Mouse (Mus musculus): ENCODE measurements at regions not wholly inside any gene's neighbourhood (a gene's known extent, or its start where the extent isn't known, plus 50 kb on each side); places are given as distances from the start of the nearest gene placed in this dataset.

GRCm38 (mm10) chr15:67278869-67279268 is 778.2 kb upstream of the Lrrc6 start:
- H3K27ac ChIP-seq = no peak overlapping the region
- no peak overlapping the region for H3K4me3 ChIP-seq
- H3K36me3 ChIP-seq = no peaks in the 10 kb centered on the region
- no peaks in the 10 kb centered on the region for H3K9me3 ChIP-seq (replicated peaks)
- no peak overlapping the region for H3K9ac ChIP-seq
- WGBS = 75% methylated on average over 1 of the region's 1 CpGs
- ATAC-seq (replicated peaks; ENCODE audit: insufficient number of reproducible peaks, insufficient read depth, low FRiP score, low read depth) = no peak
- H3K27me3 ChIP-seq = no peaks in the 10 kb centered on the region
- no peak overlapping the region for H3K4me2 ChIP-seq
- H3K4me1 ChIP-seq (replicated peaks) = no peaks in the 10 kb centered on the region

- H3K4me3 ChIP-seq = no peak overlapping the region
- no peaks in the 10 kb centered on the region for H3K9me3 ChIP-seq (replicated peaks)
- no peak overlapping the region for H3K9ac ChIP-seq
- no peak for ATAC-seq (replicated peaks; ENCODE audit: insufficient number of reproducible peaks, insufficient read depth, low FRiP score, low read depth)
- no peaks in the 10 kb centered on the region for H3K36me3 ChIP-seq
- H3K27me3 ChIP-seq = no peaks in the 10 kb centered on the region
- H3K4me1 ChIP-seq (replicated peaks) = no peaks in the 10 kb centered on the region
- no peak overlapping the region for H3K4me2 ChIP-seq
- no peak overlapping the region for H3K27ac ChIP-seq
Observed at GRCm38 (mm10) chr15:67275058-67275457, 774.3 kb upstream of the Lrrc6 start.

DNA sequence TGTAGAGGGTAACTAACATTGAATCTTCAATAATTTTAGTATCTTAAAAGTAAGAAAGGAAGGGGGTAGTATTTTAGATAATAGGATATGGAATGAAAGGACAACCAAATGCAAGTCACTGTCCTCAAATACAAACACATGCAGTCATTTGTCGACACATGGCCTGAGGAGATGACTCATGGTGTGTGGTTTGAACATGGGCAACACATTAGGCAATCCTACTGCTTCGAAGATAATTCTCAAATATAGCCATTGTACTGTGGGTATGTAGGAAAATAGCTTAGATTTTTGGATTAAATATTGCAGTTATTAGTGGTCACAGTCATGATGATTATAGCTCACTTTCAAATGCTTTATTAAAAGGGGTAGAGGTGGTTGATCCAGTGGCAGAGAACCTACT is 771.7 kb upstream of the Lrrc6 start:
- ATAC-seq (replicated peaks; ENCODE audit: insufficient number of reproducible peaks, insufficient read depth, low FRiP score, low read depth) = no peak

DNA sequence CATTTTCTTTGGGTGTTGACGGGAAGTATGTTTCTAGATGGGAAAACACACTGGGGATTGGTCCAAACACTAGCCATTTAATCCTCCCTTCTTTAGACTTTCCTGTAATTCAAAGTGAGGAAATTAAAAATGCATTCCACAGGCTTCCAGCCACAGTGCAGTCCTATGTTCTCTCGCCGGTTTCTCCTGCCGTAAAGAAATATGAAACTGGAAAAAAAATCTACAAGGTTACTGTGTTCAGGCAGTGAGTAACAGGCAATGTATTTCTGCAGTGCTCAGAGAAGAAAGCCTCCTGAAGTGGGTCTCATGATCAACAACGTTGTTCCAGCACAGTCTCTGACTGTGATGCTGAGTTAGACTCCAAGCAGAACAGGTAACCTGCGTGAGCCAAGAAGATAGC is 763.0 kb upstream of the Lrrc6 start:
- Histone ChIP-seq H3K9me3 (replicated peaks) (no peaks in the 10 kb centered on the region), H3K4me1 (replicated peaks) (no peaks in the 10 kb centered on the region), H3K27ac (no peak overlapping the region), H3K36me3 (no peaks in the 10 kb centered on the region), H3K9ac (no peak overlapping the region), H3K4me3 (no peak overlapping the region), H3K27me3 (no peaks in the 10 kb centered on the region), H3K4me2 (no peak overlapping the region)
- WGBS = 50% methylated on average over 6 of the region's 6 CpGs
- no peak for ATAC-seq (replicated peaks; ENCODE audit: insufficient number of reproducible peaks, insufficient read depth, low FRiP score, low read depth)

More for the DNA sequence above, 771.7 kb upstream of the Lrrc6 start:
- Histone ChIP-seq H3K9me3 (replicated peaks) (no peaks in the 10 kb centered on the region), H3K36me3 (no peaks in the 10 kb centered on the region), H3K4me1 (replicated peaks) (no peaks in the 10 kb centered on the region), H3K27me3 (no peaks in the 10 kb centered on the region), H3K27ac (no peak overlapping the region), H3K4me2 (no peak overlapping the region), H3K4me3 (no peak overlapping the region), H3K9ac (no peak overlapping the region)
- WGBS = 89% methylated on average over 2 of the region's 2 CpGs

GRCm38 (mm10) chr15:67263313-67263712 is 762.6 kb upstream of the Lrrc6 start:
- no peak overlapping the region for H3K4me2 ChIP-seq
- no peaks in the 10 kb centered on the region for H3K9me3 ChIP-seq (replicated peaks)
- no peak for ATAC-seq (replicated peaks; ENCODE audit: insufficient number of reproducible peaks, insufficient read depth, low FRiP score, low read depth)
- no peak overlapping the region for H3K27ac ChIP-seq
- no peaks in the 10 kb centered on the region for H3K36me3 ChIP-seq
- H3K4me3 ChIP-seq = no peak overlapping the region
- H3K4me1 ChIP-seq (replicated peaks) = no peaks in the 10 kb centered on the region
- 65% methylated on average over 2 of the region's 2 CpGs for WGBS
- H3K9ac ChIP-seq = no peak overlapping the region
- no peaks in the 10 kb centered on the region for H3K27me3 ChIP-seq

GRCm38 (mm10) chr15:67262269-67262668 is 761.6 kb upstream of the Lrrc6 start:
- H3K27ac ChIP-seq = no peak overlapping the region

GRCm38 (mm10) chr15:67260666-67261065 is 760.0 kb upstream of the Lrrc6 start:
- Histone ChIP-seq H3K4me2 (no peak overlapping the region), H3K9ac (no peak overlapping the region), H3K27ac (no peak overlapping the region), H3K9me3 (replicated peaks) (no peaks in the 10 kb centered on the region), H3K4me3 (no peak overlapping the region), H3K36me3 (no peaks in the 10 kb centered on the region), H3K27me3 (no peaks in the 10 kb centered on the region), H3K4me1 (replicated peaks) (no peaks in the 10 kb centered on the region)
- WGBS = 69% methylated on average over 3 of the region's 3 CpGs
- ATAC-seq (replicated peaks; ENCODE audit: insufficient number of reproducible peaks, insufficient read depth, low FRiP score, low read depth) = no peak

More at GRCm38 (mm10) chr15:67262269-67262668, 761.6 kb upstream of the Lrrc6 start:
- WGBS = 84% methylated on average over 2 of the region's 2 CpGs
- no peak overlapping the region for H3K4me2 ChIP-seq
- no peaks in the 10 kb centered on the region for H3K9me3 ChIP-seq (replicated peaks)
- no peaks in the 10 kb centered on the region for H3K36me3 ChIP-seq
- no peaks in the 10 kb centered on the region for H3K4me1 ChIP-seq (replicated peaks)
- no peak overlapping the region for H3K4me3 ChIP-seq
- H3K9ac ChIP-seq = no peak overlapping the region
- H3K27me3 ChIP-seq = no peaks in the 10 kb centered on the region
- ATAC-seq (replicated peaks; ENCODE audit: insufficient number of reproducible peaks, insufficient read depth, low FRiP score, low read depth) = no peak

DNA sequence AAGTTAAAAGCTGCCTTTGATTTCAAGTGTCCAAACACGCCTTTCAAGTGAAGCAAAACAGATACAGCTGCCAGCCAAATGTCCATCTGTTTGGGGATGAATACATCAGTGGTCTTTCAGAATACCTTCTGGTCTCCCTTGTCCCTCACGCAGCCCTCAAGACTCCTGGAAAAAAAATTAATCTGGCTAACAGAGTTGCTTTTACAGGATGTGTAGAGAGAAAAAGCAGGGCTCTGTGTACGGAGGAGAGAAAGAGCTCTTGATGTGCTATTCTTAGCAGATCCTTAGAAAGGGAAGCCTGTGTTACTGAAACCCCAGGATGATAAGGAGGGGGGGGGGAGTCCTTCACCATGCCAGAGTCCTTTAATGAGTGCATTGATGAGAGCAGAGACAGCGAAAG is 748.4 kb upstream of the Lrrc6 start:
- Histone ChIP-seq H3K4me1 (replicated peaks) (peaks cover 13% of the 10 kb centered on the region), H3K9me3 (replicated peaks) (no peaks in the 10 kb centered on the region), H3K9ac (no peak overlapping the region), H3K27ac (no peak overlapping the region), H3K27me3 (no peaks in the 10 kb centered on the region), H3K36me3 (no peaks in the 10 kb centered on the region), H3K4me2 (peak overlapping the region; percentile 41), H3K4me3 (no peak overlapping the region)
- WGBS = 19% methylated on average over 4 of the region's 4 CpGs
- no peak for ATAC-seq (replicated peaks; ENCODE audit: insufficient number of reproducible peaks, insufficient read depth, low FRiP score, low read depth)

DNA sequence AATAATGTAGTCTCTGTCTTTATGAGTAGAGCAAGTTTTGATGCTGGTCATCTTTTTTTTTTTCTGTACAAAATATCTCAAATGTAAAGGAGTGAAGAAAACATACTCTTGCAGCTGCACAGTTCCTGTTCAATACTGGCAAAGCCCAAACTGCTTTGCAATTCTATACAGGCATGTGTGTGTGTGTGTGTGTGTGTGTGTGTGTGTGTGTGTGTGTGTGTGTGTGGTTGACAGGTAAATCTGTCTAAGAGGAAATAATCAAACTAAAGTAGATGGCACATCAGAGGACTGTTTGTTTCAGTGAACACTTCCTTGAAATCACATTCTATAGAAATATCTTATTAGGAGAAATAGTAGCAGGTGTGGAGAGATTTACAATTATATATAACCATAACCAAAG is 747.8 kb upstream of the Lrrc6 start:
- ATAC-seq (replicated peaks; ENCODE audit: insufficient number of reproducible peaks, insufficient read depth, low FRiP score, low read depth) = no peak
- Histone ChIP-seq H3K27ac (no peak overlapping the region), H3K9me3 (replicated peaks) (no peaks in the 10 kb centered on the region), H3K4me2 (no peak overlapping the region), H3K27me3 (no peaks in the 10 kb centered on the region), H3K36me3 (no peaks in the 10 kb centered on the region), H3K4me1 (replicated peaks) (peaks cover 13% of the 10 kb centered on the region), H3K4me3 (no peak overlapping the region), H3K9ac (no peak overlapping the region)

DNA sequence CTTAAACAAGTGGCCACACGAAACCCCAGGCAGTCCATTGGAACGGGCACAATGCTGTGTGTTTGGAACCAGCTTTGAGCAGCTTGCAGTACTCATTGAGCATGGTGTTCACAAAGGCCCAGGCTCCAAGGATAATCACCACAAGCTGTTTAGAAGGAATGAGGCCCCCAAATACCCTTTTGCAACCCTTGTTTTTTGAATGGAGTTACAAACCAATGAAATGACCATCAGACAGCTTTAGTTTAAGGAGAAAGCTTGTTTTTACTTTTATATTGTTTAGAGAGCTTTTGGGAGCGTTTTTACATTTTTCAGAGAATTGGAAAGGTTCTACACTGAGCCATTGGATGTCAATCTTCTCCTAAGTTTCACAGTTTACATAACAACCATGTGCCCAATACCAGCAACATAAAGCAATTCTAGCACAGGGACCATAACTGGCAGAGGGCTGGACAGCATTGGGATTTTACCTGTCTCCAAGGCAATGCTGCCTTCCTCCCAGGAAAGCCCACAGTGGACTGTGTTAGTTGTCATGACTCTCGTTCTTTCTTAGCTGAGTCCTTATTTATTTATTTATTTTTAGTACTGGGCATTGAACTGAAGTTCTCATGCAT is 745.1 kb upstream of the Lrrc6 start:
- no peaks in the 10 kb centered on the region for H3K9me3 ChIP-seq (replicated peaks)
- H3K36me3 ChIP-seq = no peaks in the 10 kb centered on the region
- no peak overlapping the region for H3K4me3 ChIP-seq
- WGBS = 81% methylated on average over 4 of the region's 4 CpGs
- H3K27me3 ChIP-seq = no peaks in the 10 kb centered on the region
- ATAC-seq (replicated peaks; ENCODE audit: insufficient number of reproducible peaks, insufficient read depth, low FRiP score, low read depth) = no peak
- H3K4me2 ChIP-seq = no peak overlapping the region
- H3K4me1 ChIP-seq (replicated peaks) = peaks cover 13% of the 10 kb centered on the region
- H3K9ac ChIP-seq = no peak overlapping the region
- no peak overlapping the region for H3K27ac ChIP-seq

GRCm38 (mm10) chr15:67244908-67245657 is 744.4 kb upstream of the Lrrc6 start:
- H3K36me3 ChIP-seq = no peaks in the 10 kb centered on the region
- H3K4me2 ChIP-seq = no peak overlapping the region
- H3K9ac ChIP-seq = no peak overlapping the region
- H3K27me3 ChIP-seq = no peaks in the 10 kb centered on the region
- no peak for ATAC-seq (replicated peaks; ENCODE audit: insufficient number of reproducible peaks, insufficient read depth, low FRiP score, low read depth)
- peaks cover 13% of the 10 kb centered on the region for H3K4me1 ChIP-seq (replicated peaks)
- no peak overlapping the region for H3K27ac ChIP-seq
- H3K4me3 ChIP-seq = no peak overlapping the region
- no peaks in the 10 kb centered on the region for H3K9me3 ChIP-seq (replicated peaks)
- 56% methylated on average over 10 of the region's 10 CpGs for WGBS
